Mouse (Mus musculus) adrenal gland, adult (tissue): ENCODE data around the gene Thsd4.
A peak's percentile ranks its signal among the peaks of the same experiment; 100 is the strongest.
"Not testable (repeated sequence)": the region's sequence is repeated elsewhere in the genome, so short reads cannot be mapped to it uniquely, and the experiment has no call there.

ENCODE experiments used
- DNase-seq, 2 experiments: peaks; one replicate each; pipeline ENCODE4 v3.0.0; 2022 to 2023; ENCODE audit warnings: low spot score in 1 of 2; ENCODE audit not compliant: inconsistent age in 2 of 2

Gene Thsd4

DNA sequence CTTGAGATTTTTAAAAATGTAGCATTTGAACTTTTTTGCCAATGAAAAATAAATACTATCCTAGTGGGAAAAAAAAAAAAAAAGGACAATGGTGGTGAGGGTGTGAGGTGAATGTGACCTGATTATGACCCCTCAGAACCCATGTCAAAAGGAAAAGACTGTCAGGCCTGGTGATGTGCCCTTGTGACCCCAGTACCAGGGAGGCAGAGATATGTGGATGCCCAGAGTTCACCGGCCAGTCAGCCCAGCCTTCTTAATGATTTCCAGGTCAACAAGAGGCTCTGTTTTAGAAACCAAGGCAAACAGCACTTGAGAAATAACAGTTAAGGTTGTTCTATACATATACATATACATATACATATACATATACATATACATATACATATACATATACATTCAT, 501.4 kb downstream of the Thsd4 start:
- DNase-seq, result no peak

GRCm38 (mm10) chr9:60010285-60010684, 511.6 kb downstream of the Thsd4 start:
- no peak for DNase-seq

DNA sequence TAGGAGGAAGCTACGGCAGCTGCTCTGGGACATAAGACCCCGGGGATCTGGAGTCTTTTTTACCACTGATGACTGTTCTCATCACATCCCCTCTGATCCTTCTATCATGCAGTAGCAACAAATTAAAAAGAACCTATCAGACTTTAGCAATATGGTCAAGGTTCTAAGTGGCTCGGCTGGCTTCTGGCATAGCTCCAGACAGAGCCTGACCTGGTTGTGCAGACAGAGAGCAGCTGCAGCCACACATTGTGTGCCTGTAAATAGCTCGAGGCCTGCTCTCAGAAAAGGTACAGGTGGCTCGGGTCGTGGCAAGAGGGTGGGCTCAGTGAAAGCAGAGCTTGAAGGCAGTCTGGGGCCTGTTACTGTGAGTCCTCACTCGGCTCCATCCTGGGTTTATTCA, 512.9 kb downstream of the Thsd4 start:
- peak; percentile 59 to 80 for DNase-seq

DNA sequence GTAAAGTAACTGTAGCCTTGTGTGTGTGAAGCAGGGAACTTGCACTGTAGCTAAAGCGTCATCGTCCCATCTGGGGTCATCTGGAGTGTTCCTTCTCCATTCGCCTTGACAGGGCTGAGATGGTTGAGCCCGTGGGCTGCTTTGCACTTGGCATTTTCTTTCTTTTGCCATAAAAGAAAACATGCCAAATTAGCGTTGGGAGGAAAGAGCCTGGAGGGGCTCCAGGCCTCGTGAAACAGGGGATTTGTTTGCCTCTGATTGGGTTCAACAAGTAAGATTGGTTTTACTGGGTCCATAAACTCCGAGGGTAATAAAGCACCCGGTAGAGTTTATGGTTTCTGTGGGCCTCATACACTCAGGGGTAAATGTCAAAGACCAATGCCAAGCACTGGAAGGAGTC, 519.5 kb downstream of the Thsd4 start:
- DNase-seq, result no peak

DNA sequence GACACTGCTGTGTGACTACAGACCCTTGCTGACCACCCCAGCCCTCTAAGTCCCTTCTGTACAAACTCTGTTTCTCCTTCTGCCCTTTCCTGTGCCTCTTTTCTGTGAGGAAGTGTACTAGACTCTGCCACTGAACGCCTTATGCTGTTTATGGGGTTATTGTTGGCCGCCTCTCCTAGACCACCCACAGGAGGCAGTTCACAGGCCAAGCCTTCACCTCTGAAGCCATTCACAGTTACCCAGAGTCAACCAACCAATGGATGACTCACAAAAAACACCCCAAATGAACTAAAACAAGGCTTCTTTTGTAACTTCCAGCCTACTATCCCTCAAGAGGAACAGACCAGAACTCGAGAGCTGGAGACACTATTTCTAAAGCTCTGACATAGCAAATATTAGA, 520.4 kb downstream of the Thsd4 start:
- no peak for DNase-seq

GRCm38 (mm10) chr9:59997725-59998124, 524.1 kb downstream of the Thsd4 start:
- DNase-seq, result no peak

DNA sequence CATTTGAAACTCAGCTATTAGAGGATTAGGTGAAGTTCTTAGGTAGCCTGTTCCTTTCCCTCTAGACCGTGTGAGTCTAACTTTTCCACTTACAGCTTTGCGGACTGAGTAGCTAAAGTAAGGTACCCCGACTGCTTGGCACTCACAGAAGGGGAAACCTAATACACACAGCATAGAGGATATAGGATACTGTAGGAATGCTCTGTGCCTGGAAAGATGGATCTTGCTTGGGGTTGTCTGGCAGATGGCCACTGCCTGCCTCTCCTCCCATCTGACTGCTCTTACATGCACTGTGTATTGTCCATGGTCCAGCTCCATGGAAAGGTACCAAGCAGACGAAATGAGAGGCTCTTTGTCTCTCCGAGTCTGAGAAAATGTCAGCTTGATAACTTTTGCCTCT, 530.4 kb downstream of the Thsd4 start:
- no peak for DNase-seq

DNA sequence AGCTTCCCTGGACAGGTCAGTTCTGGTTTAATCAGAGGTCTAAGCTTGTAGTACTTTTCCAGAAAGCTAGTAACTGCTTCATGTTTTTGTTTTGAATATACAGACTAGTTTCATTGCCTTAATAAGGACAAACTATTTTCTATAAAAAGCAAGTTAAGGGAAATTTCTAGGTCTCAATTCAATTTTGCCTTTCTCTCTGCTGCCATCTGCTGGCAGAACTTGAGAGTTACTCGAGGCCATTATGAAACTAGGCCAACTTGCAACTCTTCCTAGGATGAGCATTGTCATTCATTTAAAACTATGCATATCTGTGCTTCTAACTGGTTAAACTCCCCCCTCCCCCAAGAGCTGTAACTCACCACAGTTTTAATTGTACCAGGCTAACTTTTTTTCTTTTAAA, 532.0 kb downstream of the Thsd4 start:
- DNase-seq, result peak; percentile 58 to 89

DNA sequence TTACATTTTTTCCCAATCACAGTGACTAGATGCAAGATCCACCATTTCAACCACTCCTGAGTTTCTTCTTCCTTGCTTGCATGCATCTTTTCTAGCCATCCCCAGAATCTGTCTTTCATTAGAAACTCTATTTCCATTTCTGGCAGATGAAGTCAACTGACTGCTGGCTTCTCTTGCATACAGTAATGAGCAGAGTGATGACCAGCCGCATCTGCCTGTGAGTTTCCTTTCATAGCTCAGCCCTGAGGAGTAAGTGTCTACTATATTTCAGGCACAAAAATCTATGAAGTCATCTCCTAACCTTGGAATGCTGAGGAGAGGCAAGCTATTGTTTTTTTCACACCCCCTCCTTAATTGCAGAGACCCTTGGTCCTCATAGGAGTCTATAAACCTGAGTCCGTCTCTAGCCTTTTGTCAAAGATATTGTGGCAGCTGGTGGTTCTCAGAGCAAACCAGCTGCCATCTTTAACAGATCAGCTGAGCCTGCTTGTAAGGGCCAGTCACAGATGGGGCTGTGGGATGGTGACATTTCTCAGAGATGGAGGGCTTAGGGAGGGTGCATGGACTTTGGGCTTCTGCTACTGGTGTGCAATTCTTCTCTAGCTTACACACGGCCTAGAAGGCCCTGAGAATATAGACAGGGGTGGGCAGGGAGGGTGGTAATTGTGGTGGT, 535.8 kb downstream of the Thsd4 start:
- no peak for DNase-seq

- peak; percentile 57 to 82 for DNase-seq
Observed at GRCm38 (mm10) chr9:59981116-59981515, 540.7 kb downstream of the Thsd4 start.

- DNase-seq, result peak in 1 of 2 experiments; percentile 55
Observed at GRCm38 (mm10) chr9:59971263-59971662, 550.6 kb downstream of the Thsd4 start.

DNA sequence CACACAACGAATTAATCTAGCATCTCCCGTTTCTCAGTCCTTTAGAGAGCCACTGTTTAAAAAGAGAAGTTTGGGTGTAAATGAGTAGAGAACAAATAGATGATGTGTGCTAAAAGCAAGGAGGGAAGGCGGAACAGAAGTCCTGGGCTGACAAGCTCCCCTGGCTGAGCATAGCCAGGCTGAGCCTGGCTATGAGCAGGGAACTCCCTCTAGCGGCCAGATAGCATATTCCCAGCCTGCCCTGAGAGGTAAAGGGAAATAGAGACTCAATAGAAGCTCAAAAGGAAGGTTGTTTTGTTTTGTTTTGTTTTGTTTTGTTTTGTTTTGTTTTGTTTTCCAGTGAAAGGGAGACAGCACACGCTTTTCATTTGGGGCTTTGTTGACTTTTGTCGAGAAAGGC, 552.5 kb downstream of the Thsd4 start:
- DNase-seq, result peak; percentile 53 to 84

DNA sequence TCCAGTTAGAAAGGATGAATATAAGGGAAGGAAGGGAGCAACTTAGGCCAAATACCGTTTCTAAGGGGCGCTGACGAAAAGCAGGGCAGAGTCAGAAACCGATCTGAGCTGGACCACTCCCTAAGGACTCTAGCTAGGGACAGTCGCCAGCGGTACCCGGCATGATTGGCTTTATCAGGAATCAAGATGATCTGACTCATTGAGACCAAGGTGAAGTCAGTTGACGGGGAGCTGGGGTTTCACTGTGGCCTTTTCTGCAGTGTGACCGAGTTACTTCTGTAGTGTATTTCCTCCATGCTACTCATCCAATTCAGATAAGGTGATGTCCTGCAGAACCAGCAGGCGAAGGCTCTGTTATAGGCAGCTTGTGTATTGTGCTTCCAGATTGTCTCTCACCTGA, 556.8 kb downstream of the Thsd4 start:
- DNase-seq, result peak in 1 of 2 experiments; percentile 75

GRCm38 (mm10) chr9:59964367-59964766, 557.5 kb downstream of the Thsd4 start:
- DNase-seq, result peak in 1 of 2 experiments; percentile 33

- DNase-seq, result no peak
Observed at GRCm38 (mm10) chr9:59961201-59961955, 560.5 kb downstream of the Thsd4 start.

DNA sequence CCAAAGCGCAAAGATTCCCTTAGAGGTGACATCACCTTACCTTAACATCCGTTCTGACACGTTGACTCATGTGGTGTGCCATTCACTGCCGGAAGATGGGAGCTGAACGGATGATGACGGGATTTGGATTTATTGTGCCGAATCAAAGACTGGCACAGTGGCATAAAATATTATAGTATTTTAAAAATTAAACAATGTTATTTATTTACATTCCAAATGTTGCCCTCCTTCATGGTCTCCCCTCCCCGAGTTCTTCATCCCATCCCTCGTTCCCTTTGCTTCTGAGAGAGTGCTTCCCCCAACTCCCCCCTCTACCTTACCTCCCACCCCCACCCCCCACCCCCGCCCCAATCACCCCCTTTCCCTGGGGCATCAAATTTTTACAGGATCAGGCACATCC, 561.3 kb downstream of the Thsd4 start, which contains the start of gene Nr2e3:
Gene Nr2e3 (minus strand): TSS at position 101 of the 400 bp plus-strand sequence.
- DNase-seq, result no peak

GRCm38 (mm10) chr9:59959276-59959675, 562.6 kb downstream of the Thsd4 start:
- peak; percentile 90 to 96 for DNase-seq

DNA sequence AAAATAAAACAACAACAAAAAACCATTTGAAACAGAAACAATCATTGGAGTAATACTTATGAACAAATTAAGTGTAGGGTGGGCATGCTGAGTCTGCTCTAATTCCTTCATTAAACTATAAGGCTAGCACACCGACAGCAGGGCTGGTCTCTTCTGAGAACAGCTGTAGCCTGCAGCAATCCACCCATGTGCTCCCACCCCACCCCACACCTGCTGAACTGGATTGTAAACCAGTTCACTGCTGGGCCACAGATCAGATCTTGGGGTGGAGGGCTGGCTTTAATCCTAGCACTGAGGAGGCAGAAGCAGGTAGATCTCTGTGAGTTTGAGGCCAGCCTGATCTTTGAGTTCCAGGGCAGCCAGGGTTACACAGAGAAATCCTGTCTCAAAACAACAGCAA, 563.7 kb downstream of the Thsd4 start:
- DNase-seq, result not testable (repeated sequence)

GRCm38 (mm10) chr9:59956496-59956895, 565.4 kb downstream of the Thsd4 start:
- DNase-seq, result no peak

DNA sequence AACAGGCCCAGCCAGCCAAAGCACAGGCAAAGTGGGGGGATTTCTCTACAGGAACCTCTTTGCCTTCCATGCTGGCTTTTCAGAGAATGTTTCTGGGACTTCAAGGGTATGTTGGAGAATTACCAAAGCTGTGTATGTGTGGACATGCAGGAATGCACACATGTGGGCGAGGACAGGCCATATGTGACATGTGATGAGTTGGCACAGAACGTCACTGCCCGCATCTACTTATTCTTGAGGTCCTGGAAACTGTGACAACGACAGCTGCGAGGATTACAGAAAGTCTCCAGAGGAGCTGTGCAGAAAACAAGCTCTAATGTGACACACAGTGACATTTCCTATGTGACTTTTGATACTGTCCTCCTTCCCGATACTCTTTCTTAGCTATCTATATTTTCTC, 566.2 kb downstream of the Thsd4 start:
- no peak for DNase-seq

GRCm38 (mm10) chr9:59955199-59955598, 566.6 kb downstream of the Thsd4 start:
- no peak for DNase-seq

- DNase-seq, result peak in 1 of 2 experiments; percentile 64
Observed at GRCm38 (mm10) chr9:59953556-59953955, 568.3 kb downstream of the Thsd4 start.
